In genomic region chr8:95951794-95952193, GRCm38 (mm10) we compare ENCODE assay signal across 8 mouse cellular contexts.
DNase-seq lines count a peak whose midpoint lies in the region; ATAC-seq and TF ChIP-seq lines count a peak whose summit lies in the region.

No protein-coding gene starts in this region.

- intact Hi-C loops in heart, postnatal 14 days (cut with DNase I), result no loop called here

- TF ChIP-seq POLR2A in olfactory bulb, adult 2 months (IDR thresholded peaks at IDR 0.05; ENCODE audit: insufficient read depth, low read depth, low read length), result no peak

- ATAC-seq in forebrain, embryonic 13.5 days, result peak; percentile 84
- ATAC-seq in liver, embryonic 16.5 days (ENCODE audit: low read depth), result no peak

- H3K9ac ChIP-seq in ES-E14 (ENCODE audit: insufficient read depth, low read depth, low read length, poor library complexity, severe bottlenecking), result no peak overlapping the region
- H3K9ac ChIP-seq in forebrain, embryonic 13.5 days, result no peak overlapping the region
- no peak overlapping the region for H3K9ac ChIP-seq in liver, embryonic 16.5 days (ENCODE audit: low read depth, low read length)

- H3K4me1 ChIP-seq in ES-E14 (ENCODE audit: control insufficient read depth in 2 of 2, insufficient read depth in 2 of 2, low read length in 2 of 2, poor library complexity in 1 of 2), result no peaks in the 10 kb centered on the region
- H3K4me1 ChIP-seq in forebrain, embryonic 13.5 days, result no peaks in the 10 kb centered on the region
- no peaks in the 10 kb centered on the region for H3K4me1 ChIP-seq in liver, embryonic 16.5 days (ENCODE audit: control insufficient read depth, low read depth, low read length)
- H3K4me1 ChIP-seq in olfactory bulb, adult 2 months (ENCODE audit: control insufficient read depth, insufficient read depth, low read length), result peaks cover 2% of the 10 kb centered on the region; the same call in 1 of the 2 replicates

- in situ Hi-C loops in ES-E14 (cut with MboI; ENCODE audit: low sequenced_read_pairs in 2 of 2, unreplicated experiment in 2 of 2), result no loop called here

- peak; percentile 68 for DNase-seq in ES-E14 (ENCODE audit: low read depth, low spot score)
- DNase-seq in c-Kit-positive CD71-positive TER-119-positive erythroid progenitor cells, embryonic 14.5 days (ENCODE audit: low spot score), result peak; percentile 5
- DNase-seq in heart, postnatal 14 days, result peak; percentile 55 to 74
- DNase-seq in layer of hippocampus, adult 11-12 months (ENCODE audit: low spot score), result peak; percentile 66
- DNase-seq in urinary bladder, adult 2 months (ENCODE audit: low spot score), result peak; percentile 41

- no peaks in the 10 kb centered on the region for H3K9me3 ChIP-seq in ES-E14 (ENCODE audit: control insufficient read depth, insufficient read depth, low read depth, low read length)
- H3K9me3 ChIP-seq in forebrain, embryonic 13.5 days (replicated peaks), result no peaks in the 10 kb centered on the region
- no peaks in the 10 kb centered on the region for H3K9me3 ChIP-seq in liver, embryonic 16.5 days (replicated peaks; ENCODE audit: control insufficient read depth, low read length)

- H3K27me3 ChIP-seq in forebrain, embryonic 13.5 days, result no peaks in the 10 kb centered on the region; the same call in 1 of the 2 replicates
- no peaks in the 10 kb centered on the region for H3K27me3 ChIP-seq in liver, embryonic 16.5 days (ENCODE audit: control insufficient read depth, insufficient read depth, low read depth, low read length)

- H3K27ac ChIP-seq in ES-E14 (ENCODE audit: insufficient read depth, low read depth, low read length, poor library complexity, severe bottlenecking), result no peak overlapping the region
- H3K27ac ChIP-seq in forebrain, embryonic 13.5 days, result no peak overlapping the region
- H3K27ac ChIP-seq in liver, embryonic 16.5 days (ENCODE audit: low read length), result no peak overlapping the region
- no peak overlapping the region for H3K27ac ChIP-seq in olfactory bulb, adult 2 months (ENCODE audit: insufficient read depth, low read depth, low read length)

- under 1% methylated on average over 17 of the region's 17 CpGs for WGBS in forebrain, embryonic 13.5 days
- 2% methylated on average over 17 of the region's 17 CpGs for WGBS in liver, embryonic 16.5 days (ENCODE audit: insufficient replicate concordance)
- under 1% methylated on average over 17 of the region's 17 CpGs for WGBS in olfactory bulb, adult 2 months

- TF ChIP-seq CTCF in olfactory bulb, adult 2 months (IDR thresholded peaks at IDR 0.05; ENCODE audit: insufficient read depth, low read depth, low read length), result peak; percentile 75

- peak overlapping the region; percentile 56 for H3K4me2 ChIP-seq in forebrain, embryonic 13.5 days
- peak overlapping the region; percentile 22; the same call in 1 of the 2 replicates for H3K4me2 ChIP-seq in liver, embryonic 16.5 days (ENCODE audit: low read depth, low read length)

- 0 out of 4 replicates have a peak overlapping the region, but pooled peaks of 1 of the 2 experiments have one; percentile 39 for H3K4me3 ChIP-seq in ES-E14 (ENCODE audit: insufficient read depth in 1 of 2, low read depth in 1 of 2, low read length in 2 of 2, poor library complexity in 1 of 2, severe bottlenecking in 1 of 2)
- peak overlapping the region; percentile 36 for H3K4me3 ChIP-seq in forebrain, embryonic 13.5 days
- no peak overlapping the region for H3K4me3 ChIP-seq in liver, embryonic 16.5 days (ENCODE audit: low read depth, low read length)
- peak overlapping the region; percentile 48 for H3K4me3 ChIP-seq in olfactory bulb, adult 2 months (ENCODE audit: insufficient read depth, low read depth, low read length)

- H3K36me3 ChIP-seq in ES-E14 (ENCODE audit: control insufficient read depth, insufficient read depth, low read length, poor library complexity, severe bottlenecking), result no peaks in the 10 kb centered on the region
- H3K36me3 ChIP-seq in forebrain, embryonic 13.5 days (ENCODE audit: poor library complexity, severe bottlenecking), result no peaks in the 10 kb centered on the region
- H3K36me3 ChIP-seq in liver, embryonic 16.5 days (ENCODE audit: control insufficient read depth, insufficient read depth), result no peaks in the 10 kb centered on the region

TF ChIP-seq in ES-E14, 5 proteins besides CTCF, POLR2A, EP300 and RAD21:
- TF ChIP-seq HCFC1 (IDR thresholded peaks at IDR 0.05; ENCODE audit: borderline replicate concordance, insufficient read depth, low read length) (no peak), MAFK (IDR thresholded peaks at IDR 0.05; ENCODE audit: insufficient read depth, low read depth, low read length) (0 out of 2 replicates have a peak, but pooled peaks have one; percentile 14), ZC3H11A (IDR thresholded peaks at IDR 0.05; ENCODE audit: borderline replicate concordance, low read depth, low read length) (peak; percentile 91; the same call in 1 of the 2 replicates), ZNF384 (IDR thresholded peaks at IDR 0.05; ENCODE audit: low read depth, low read length) (peak; percentile 33; the same call in 1 of the 2 replicates), CHD2 (IDR thresholded peaks at IDR 0.05; ENCODE audit: low read depth, low read length) (no peak)

Comparison
In these comparisons a context has a peak if more than half of its experiments do, and no peak if none do; other contexts are left out.
1. DNase-seq: peak in every context shown above with its lines; median percentile 68 in ES-E14; 66 in layer of hippocampus, adult 11-12 months; 64 in heart, postnatal 14 days; 41 in urinary bladder, adult 2 months; 5 in c-Kit-positive CD71-positive TER-119-positive erythroid progenitor cells, embryonic 14.5 days.